Mouse (Mus musculus) heart, embryonic 12.5 days (tissue): ENCODE measurements around the gene Srrm1. TPM values are rescaled to one million over a fixed set of nuclear protein-coding genes. Genes with fewer than 3 reads are reported as not detected.
"Not testable (repeated sequence)": the region's sequence is repeated elsewhere in the genome, so short reads cannot be mapped to it uniquely, and the experiment has no call there.

ENCODE experiments used
- ATAC-seq: fragments of 200-750 bp; cut with Nextera tagmentation; 2 replicates; pipeline ENCODE4 v1.8.0; 2017; ENCODE audit warnings: moderate TSS enrichment, moderate library complexity; ENCODE audit not compliant: insufficient number of reproducible peaks, low FRiP score
- H3K27ac ChIP-seq: fragments of 300-500 bp; sonication (generic); 2 replicates; pipeline ENCODE4 v1.5.1; 2016; ENCODE audit warnings: mild to moderate bottlenecking, moderate library complexity; ENCODE audit not compliant: poor library complexity, severe bottlenecking
- H3K27me3 ChIP-seq: fragments of 300-500 bp; sonication (generic); replicated peaks from 2 replicates; pipeline ENCODE4 v1.6.1; 2016; ENCODE audit warnings: mild to moderate bottlenecking, moderate library complexity
- H3K36me3 ChIP-seq: fragments of 300-500 bp; sonication (generic); 2 replicates; pipeline ENCODE4 v1.6.1; 2016; ENCODE audit warnings: mild to moderate bottlenecking, moderate library complexity
- H3K4me1 ChIP-seq: fragments of 300-500 bp; sonication (generic); replicated peaks from 2 replicates; pipeline ENCODE4 v1.6.1; 2016; ENCODE audit warnings: mild to moderate bottlenecking
- H3K4me2 ChIP-seq: fragments of 300-500 bp; sonication (generic); 2 replicates; pipeline ENCODE4 v1.6.1; 2016; ENCODE audit warnings: mild to moderate bottlenecking, moderate library complexity
- H3K4me3 ChIP-seq: fragments of 300-500 bp; sonication (generic); 2 replicates; pipeline ENCODE4 v1.5.1; 2016; ENCODE audit warnings: mild to moderate bottlenecking
- H3K9ac ChIP-seq: fragments of 300-500 bp; sonication (generic); 2 replicates; pipeline ENCODE4 v1.6.1; 2016; ENCODE audit warnings: mild to moderate bottlenecking, moderate library complexity
- H3K9me3 ChIP-seq: fragments of 300-500 bp; sonication (generic); replicated peaks from 2 replicates; pipeline ENCODE4 v1.6.1; 2016; ENCODE audit warnings: mild to moderate bottlenecking, moderate library complexity
- WGBS: fragments of 180-500 bp; shearing (Covaris S2); methylation state at CpG from one replicate; pipeline ENCODE4 v1.1.7; 2016; 5-methylcytosine and 5-hydroxymethylcytosine counted together
- polyA plus RNA-seq: library from polyadenylated mRNA; unstranded; fragments of >200 nt; fragmentation: Nextera tagmentation; extraction: Ambion mirVana; gene quantifications from 2 replicates; pipeline ENCODE4 v1.2.1, GENCODE M21; 2016

The Srrm1 gene
- polyA plus RNA-seq, 1 experiment from 2014 or later, result 170 TPM

DNA sequence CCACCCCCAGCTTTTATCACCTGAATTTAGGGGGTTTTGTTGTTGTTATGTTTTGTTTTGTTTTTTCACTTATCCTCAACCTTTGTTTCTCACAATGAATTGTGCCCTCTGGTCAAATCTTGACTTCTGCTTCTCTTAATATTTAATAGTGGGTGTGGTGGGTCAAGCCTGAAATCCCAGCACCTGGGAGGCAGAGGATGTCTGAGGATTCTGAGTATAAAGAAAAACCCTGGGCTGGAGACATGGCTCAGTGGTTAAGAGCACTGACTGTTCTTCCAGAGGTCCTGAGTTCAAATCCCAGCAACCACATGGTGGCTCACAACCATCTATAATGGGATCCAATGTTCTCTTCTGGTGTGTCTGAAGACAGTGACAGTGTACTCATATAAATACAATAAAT is 1.6 kb upstream of the Srrm1 start:
- Histone ChIP-seq H3K27ac (peak overlapping the region; percentile 99; the same call in 1 of the 2 replicates), H3K4me2 (0 out of 2 replicates have a peak overlapping the region, but pooled peaks have one; percentile 76)
- H3K9ac ChIP-seq, result not testable (repeated sequence)

GRCm38 (mm10) chr4:135353794-135354450 is 801 bp upstream of the Srrm1 start:
- Histone ChIP-seq H3K36me3 (peaks cover 14% of the 10 kb centered on the region), H3K9me3 (no peaks in the 10 kb centered on the region), H3K27ac (peak overlapping the region; percentile 99), H3K27me3 (peaks cover 10% of the 10 kb centered on the region; the same call in 1 of the 2 replicates), H3K4me1 (peaks cover 18% of the 10 kb centered on the region), H3K4me2 (peak overlapping the region; percentile 76), H3K9ac (peak overlapping the region; percentile 63), H3K4me3 (peak overlapping the region; percentile 99)
- 16% methylated on average over 12 of the region's 12 CpGs for WGBS
- no peak for ATAC-seq

More for the DNA sequence above, 1.6 kb upstream of the Srrm1 start:
- not testable (repeated sequence) for H3K9me3 ChIP-seq, H3K36me3 ChIP-seq, ATAC-seq, H3K4me3 ChIP-seq
- H3K27me3 ChIP-seq, result peaks cover 10% of the 10 kb centered on the region; the same call in 1 of the 2 replicates
- H3K4me1 ChIP-seq, result peaks cover 18% of the 10 kb centered on the region

DNA sequence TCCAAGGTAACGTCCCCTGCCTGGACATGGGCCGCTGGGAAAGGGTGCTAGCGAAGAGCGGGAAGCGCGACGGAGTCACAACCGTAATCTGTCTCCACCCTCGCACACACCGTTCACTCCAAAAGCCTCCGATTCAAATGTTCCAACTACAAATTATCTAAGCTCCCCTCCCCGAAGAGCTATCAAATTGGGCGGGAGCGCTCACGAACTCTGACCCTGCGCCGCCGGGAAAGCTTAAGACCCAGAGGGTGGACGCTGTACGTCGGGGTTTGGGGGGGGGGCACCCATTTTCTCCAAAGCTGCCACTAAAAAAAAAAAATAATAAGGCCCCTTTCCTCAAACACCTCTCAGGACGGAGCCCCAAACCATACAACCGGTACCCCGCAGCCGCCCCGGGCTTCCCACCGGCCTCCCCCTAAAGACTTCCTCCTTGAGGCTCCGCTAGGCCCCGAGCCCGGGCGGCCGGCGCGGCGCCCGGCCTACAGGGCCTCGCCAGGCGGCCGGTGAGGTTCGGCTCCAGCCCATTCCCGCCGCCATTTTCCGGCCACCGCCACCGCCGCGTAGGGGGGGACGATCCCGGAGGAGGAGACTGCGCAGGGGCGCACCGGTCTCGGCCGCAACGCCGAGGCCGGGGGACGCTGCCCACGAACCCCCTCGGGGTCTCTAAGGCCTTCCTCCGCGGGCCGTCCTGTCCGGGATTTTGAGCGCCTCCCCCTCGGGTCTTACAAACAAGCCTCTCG is 625 bp downstream of the Srrm1 start:
- Histone ChIP-seq H3K9me3 (no peaks in the 10 kb centered on the region), H3K36me3 (peaks cover 21% of the 10 kb centered on the region), H3K4me1 (peaks cover 18% of the 10 kb centered on the region), H3K27ac (peak overlapping the region; percentile 90), H3K4me3 (peak overlapping the region; percentile 99), H3K27me3 (peaks cover 7% of the 10 kb centered on the region; the same call in 1 of the 2 replicates), H3K4me2 (peak overlapping the region; percentile 81), H3K9ac (peak overlapping the region; percentile 99)
- WGBS, result under 1% methylated on average over 66 of the region's 67 CpGs
- ATAC-seq, result peak; percentile 60

DNA sequence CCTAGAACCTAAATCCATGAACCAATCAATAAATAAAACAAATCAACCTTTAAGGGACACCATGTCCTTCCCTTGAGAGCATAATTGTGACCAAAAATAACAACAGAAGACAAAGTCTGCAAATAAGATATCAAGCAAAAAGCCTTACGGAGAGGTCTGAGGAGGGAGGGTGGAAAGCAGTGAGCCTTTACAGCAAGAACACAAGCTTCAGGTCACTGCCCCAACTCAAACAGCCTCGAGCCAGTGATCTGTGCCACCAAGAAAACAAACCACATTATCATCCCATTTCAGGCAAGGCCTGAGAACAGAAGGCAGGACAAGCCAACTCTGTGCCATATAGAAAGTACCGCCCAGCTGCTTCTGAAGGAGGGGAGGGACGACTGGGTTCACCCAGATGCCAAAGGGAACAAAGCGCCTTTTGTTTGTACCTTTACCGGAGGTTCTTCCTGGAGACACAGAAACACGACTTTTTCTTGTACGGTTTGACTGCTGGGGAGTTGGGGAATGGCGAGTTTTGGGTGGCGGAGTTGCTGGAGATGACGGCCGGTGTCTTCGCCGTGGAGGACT is 15.7 kb downstream of the Srrm1 start:
- no peak overlapping the region for H3K4me2 ChIP-seq
- no peaks in the 10 kb centered on the region for H3K9me3 ChIP-seq
- H3K4me1 ChIP-seq, result no peaks in the 10 kb centered on the region
- peaks cover 93% of the 10 kb centered on the region for H3K36me3 ChIP-seq
- H3K9ac ChIP-seq, result no peak overlapping the region
- H3K27ac ChIP-seq, result no peak overlapping the region
- no peak overlapping the region for H3K4me3 ChIP-seq
- no peaks in the 10 kb centered on the region for H3K27me3 ChIP-seq
- ATAC-seq, result no peak
- WGBS, result 77% methylated on average over 14 of the region's 14 CpGs

DNA sequence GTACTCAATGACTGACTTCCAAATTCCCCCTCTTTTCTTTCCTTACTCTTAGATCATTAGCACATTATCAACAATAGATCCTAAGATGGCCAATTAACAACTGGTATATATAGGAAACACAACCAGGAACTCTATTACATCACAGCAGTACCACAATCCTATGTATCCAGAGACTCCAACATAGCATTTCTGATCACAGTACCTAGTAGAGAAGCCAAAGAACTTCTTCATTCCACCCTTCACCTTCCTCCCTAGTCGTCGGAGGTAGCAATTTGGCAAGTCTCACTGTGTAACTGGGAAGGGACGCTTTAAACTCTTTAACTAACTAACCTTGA is 17.1 kb downstream of the Srrm1 start:
- Histone ChIP-seq H3K27me3 (no peaks in the 10 kb centered on the region), H3K27ac (no peak overlapping the region), H3K4me1 (no peaks in the 10 kb centered on the region), H3K36me3 (peaks cover 95% of the 10 kb centered on the region), H3K4me2 (no peak overlapping the region), H3K9ac (no peak overlapping the region), H3K9me3 (no peaks in the 10 kb centered on the region), H3K4me3 (no peak overlapping the region)
- 89% methylated on average over 3 of the region's 3 CpGs for WGBS
- ATAC-seq, result no peak

- Histone ChIP-seq H3K27ac (no peak overlapping the region), H3K4me2 (no peak overlapping the region)
Measured at GRCm38 (mm10) chr4:135335327-135336022, 17.6 kb downstream of the Srrm1 start.

DNA sequence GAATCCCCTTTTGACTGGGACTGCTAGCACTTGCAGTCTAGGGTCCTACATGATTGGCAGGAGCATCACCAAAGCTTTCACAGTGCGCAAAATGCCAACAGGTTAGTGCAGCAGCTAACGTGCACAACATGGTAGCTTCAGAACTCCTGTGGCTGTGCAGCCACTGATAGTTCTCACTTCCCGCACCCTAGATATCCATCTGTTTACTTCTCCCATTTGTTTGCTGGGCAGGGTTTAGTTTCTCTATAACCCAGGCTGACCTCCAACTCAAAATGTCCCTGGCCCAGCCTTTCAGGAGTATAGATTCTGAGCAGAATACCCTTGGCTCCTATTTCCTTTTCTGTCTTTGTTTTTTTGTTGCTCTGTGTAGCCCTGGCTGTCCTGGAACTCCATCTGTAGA is 26.7 kb downstream of the Srrm1 start:
- no peaks in the 10 kb centered on the region for H3K4me1 ChIP-seq
- H3K4me3 ChIP-seq, result no peak overlapping the region
- peaks cover 92% of the 10 kb centered on the region for H3K36me3 ChIP-seq
- no peak overlapping the region for H3K4me2 ChIP-seq
- no peaks in the 10 kb centered on the region for H3K27me3 ChIP-seq
- no peaks in the 10 kb centered on the region for H3K9me3 ChIP-seq
- no peak overlapping the region for H3K9ac ChIP-seq
- no peak for ATAC-seq
- 89% methylated on average over 3 of the region's 3 CpGs for WGBS
- no peak overlapping the region for H3K27ac ChIP-seq

More at GRCm38 (mm10) chr4:135335327-135336022, 17.6 kb downstream of the Srrm1 start:
- ATAC-seq, result no peak
- H3K9me3 ChIP-seq, result no peaks in the 10 kb centered on the region
- no peaks in the 10 kb centered on the region for H3K4me1 ChIP-seq
- peaks cover 94% of the 10 kb centered on the region for H3K36me3 ChIP-seq
- H3K9ac ChIP-seq, result no peak overlapping the region
- no peak overlapping the region for H3K4me3 ChIP-seq
- 92% methylated on average over 9 of the region's 9 CpGs for WGBS
- no peaks in the 10 kb centered on the region for H3K27me3 ChIP-seq

GRCm38 (mm10) chr4:135326046-135326445 is 27.1 kb downstream of the Srrm1 start:
- Histone ChIP-seq H3K36me3 (peaks cover 91% of the 10 kb centered on the region), H3K4me3 (no peak overlapping the region), H3K4me2 (no peak overlapping the region), H3K27me3 (no peaks in the 10 kb centered on the region), H3K4me1 (no peaks in the 10 kb centered on the region), H3K27ac (no peak overlapping the region), H3K9me3 (no peaks in the 10 kb centered on the region), H3K9ac (no peak overlapping the region)
- no peak for ATAC-seq

DNA sequence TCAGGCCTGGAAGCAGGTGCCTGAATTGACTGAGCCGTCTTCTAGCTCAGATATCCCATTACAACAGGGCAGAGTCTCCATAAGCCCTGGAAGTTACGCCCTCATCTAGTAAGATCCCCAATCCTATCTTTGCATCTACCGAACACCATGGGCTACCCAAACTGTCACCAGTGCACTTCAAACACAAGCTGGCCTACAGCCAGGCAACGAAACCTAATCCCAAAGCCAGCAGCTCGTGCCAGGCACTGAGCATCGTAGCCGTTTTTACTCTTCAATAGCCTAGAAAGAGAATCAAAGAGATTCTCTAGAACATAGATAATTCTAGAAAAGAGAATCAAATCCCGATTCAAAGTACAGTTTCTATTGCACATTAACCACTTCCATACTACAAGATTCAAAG is 30.1 kb downstream of the Srrm1 start:
- H3K4me3 ChIP-seq, result no peak overlapping the region
- H3K36me3 ChIP-seq, result peaks cover 89% of the 10 kb centered on the region
- no peak overlapping the region for H3K9ac ChIP-seq
- no peak overlapping the region for H3K4me2 ChIP-seq
- no peaks in the 10 kb centered on the region for H3K4me1 ChIP-seq
- no peaks in the 10 kb centered on the region for H3K9me3 ChIP-seq
- no peaks in the 10 kb centered on the region for H3K27me3 ChIP-seq
- no peak overlapping the region for H3K27ac ChIP-seq
- no peak for ATAC-seq
- WGBS, result 89% methylated on average over 8 of the region's 8 CpGs

DNA sequence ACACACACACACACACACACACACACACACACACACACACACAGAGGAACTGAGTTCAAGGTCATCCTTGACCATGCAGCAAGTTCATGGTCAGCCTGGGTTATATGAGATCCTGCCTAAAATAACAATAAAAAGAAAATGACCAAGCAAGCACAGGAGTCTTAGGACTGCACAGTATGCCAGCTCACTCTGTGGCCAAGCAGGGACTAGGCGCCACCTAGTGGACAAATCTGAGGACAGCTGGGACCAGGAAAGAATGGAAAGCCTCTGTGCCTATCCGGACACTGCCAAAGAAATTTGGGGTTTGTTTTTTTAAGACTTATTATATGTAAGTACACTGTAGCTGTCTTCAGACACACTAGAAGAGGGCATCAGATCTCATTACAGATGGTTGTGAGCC is 35.2 kb downstream of the Srrm1 start:
- Histone ChIP-seq H3K27me3 (no peaks in the 10 kb centered on the region), H3K9me3 (peaks cover 6% of the 10 kb centered on the region; the same call in 1 of the 2 replicates), H3K4me3 (no peak overlapping the region), H3K36me3 (peaks cover 76% of the 10 kb centered on the region), H3K27ac (no peak overlapping the region), H3K4me2 (no peak overlapping the region), H3K9ac (no peak overlapping the region), H3K4me1 (peaks cover 19% of the 10 kb centered on the region)
- no peak for ATAC-seq
- 20% methylated on average over 2 of the region's 2 CpGs for WGBS

DNA sequence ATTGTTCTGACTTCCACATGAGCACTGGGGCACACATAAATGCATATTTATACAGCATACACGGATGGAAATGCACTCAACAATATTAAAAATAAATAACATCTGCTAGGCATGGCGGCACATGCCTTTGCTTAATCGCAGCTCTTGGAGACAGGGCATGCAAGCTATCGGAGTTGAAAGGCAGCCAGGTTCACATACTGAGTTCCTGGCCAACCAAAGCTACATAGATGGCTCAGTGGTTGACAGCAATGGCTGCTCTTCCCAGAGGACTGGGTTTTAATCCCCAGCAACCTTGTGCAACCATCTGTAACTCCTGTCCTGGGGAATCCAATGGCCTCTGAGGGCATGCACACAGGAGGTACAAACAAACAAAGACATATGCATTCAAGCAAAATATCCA is 35.6 kb downstream of the Srrm1 start:
- 91% methylated on average over 4 of the region's 4 CpGs for WGBS
- Histone ChIP-seq H3K4me2 (no peak overlapping the region), H3K36me3 (peaks cover 72% of the 10 kb centered on the region), H3K27ac (no peak overlapping the region), H3K4me3 (no peak overlapping the region), H3K9me3 (peaks cover 6% of the 10 kb centered on the region; the same call in 1 of the 2 replicates), H3K9ac (no peak overlapping the region), H3K4me1 (peaks cover 23% of the 10 kb centered on the region), H3K27me3 (no peaks in the 10 kb centered on the region)
- ATAC-seq, result no peak
